Mouse (Mus musculus) kidney, postnatal 4 days (tissue): Measurements from ENCODE around the gene Sorcs1.

Experiments
- DNase-seq, 2 experiments: peaks; one replicate each; pipeline ENCODE4 v3.0.0; 2021; ENCODE audit warnings: mixed read lengths in 2 of 2

The Sorcs1 gene

GRCm38 (mm10) chr19:50410561-50410960, 267.9 kb downstream of the Sorcs1 start:
- DNase-seq, result no peak

GRCm38 (mm10) chr19:50398341-50398740, 280.1 kb downstream of the Sorcs1 start:
- no peak for DNase-seq

GRCm38 (mm10) chr19:50395731-50396130, 282.7 kb downstream of the Sorcs1 start:
- no peak for DNase-seq

- no peak for DNase-seq
These were observed 284.3 kb downstream of the Sorcs1 start for GRCm38 (mm10) chr19:50394101-50394500.

- DNase-seq, result no peak
These were observed 288.4 kb downstream of the Sorcs1 start for GRCm38 (mm10) chr19:50389925-50390552.

GRCm38 (mm10) chr19:50378901-50379300, 299.5 kb downstream of the Sorcs1 start:
- DNase-seq, result no peak

GRCm38 (mm10) chr19:50374751-50375150, 303.7 kb downstream of the Sorcs1 start:
- DNase-seq, result peak; percentile 31 to 59

- no peak for DNase-seq
These were observed 312.0 kb downstream of the Sorcs1 start for GRCm38 (mm10) chr19:50366446-50366845.

- DNase-seq, result peak in 1 of 2 experiments; percentile 3
These were observed 315.6 kb downstream of the Sorcs1 start for GRCm38 (mm10) chr19:50362655-50363500.

GRCm38 (mm10) chr19:50358561-50358960, 319.9 kb downstream of the Sorcs1 start:
- peak in 1 of 2 experiments; percentile 7 for DNase-seq

- no peak for DNase-seq
These were observed 339.2 kb downstream of the Sorcs1 start for GRCm38 (mm10) chr19:50339211-50339610.

- DNase-seq, result no peak
These were observed 341.7 kb downstream of the Sorcs1 start for GRCm38 (mm10) chr19:50336751-50337150.

GRCm38 (mm10) chr19:50331136-50331535, 347.3 kb downstream of the Sorcs1 start:
- DNase-seq, result no peak

GRCm38 (mm10) chr19:50327804-50328203, 350.6 kb downstream of the Sorcs1 start:
- peak in 1 of 2 experiments; percentile 5 for DNase-seq

- DNase-seq, result no peak
These were observed 352.3 kb downstream of the Sorcs1 start for GRCm38 (mm10) chr19:50326151-50326550.

- no peak for DNase-seq
These were observed 352.8 kb downstream of the Sorcs1 start for GRCm38 (mm10) chr19:50325686-50326085.

- no peak for DNase-seq
These were observed 371.4 kb downstream of the Sorcs1 start for GRCm38 (mm10) chr19:50307046-50307445.

- DNase-seq, result no peak
These were observed 384.2 kb downstream of the Sorcs1 start for GRCm38 (mm10) chr19:50294205-50294604.

- DNase-seq, result peak; percentile 55 to 62
These were observed 414.0 kb downstream of the Sorcs1 start for GRCm38 (mm10) chr19:50264450-50264849.

GRCm38 (mm10) chr19:50258718-50259413, 419.6 kb downstream of the Sorcs1 start:
- peak; percentile 63 to 68 for DNase-seq

GRCm38 (mm10) chr19:50220476-50220875, 458.0 kb downstream of the Sorcs1 start:
- peak; percentile 4 to 21 for DNase-seq

GRCm38 (mm10) chr19:50214466-50215228, 463.8 kb downstream of the Sorcs1 start:
- DNase-seq, result no peak

- peak in 1 of 2 experiments; percentile 6 for DNase-seq
These were observed 468.0 kb downstream of the Sorcs1 start for GRCm38 (mm10) chr19:50210456-50210855.
